Mouse (Mus musculus) gastrocnemius, adult 18-20 months (tissue): ENCODE results near the gene Tmem106c. TPM values are rescaled to one million over a fixed set of nuclear protein-coding genes. Genes with fewer than 3 reads are reported as not detected.

Source experiments
- DNase-seq: peaks from one replicate; pipeline ENCODE4 v3.0.0; 2021; ENCODE audit warnings: low spot score
- total RNA-seq, 2 experiments: library from RNA; stranded (reverse); gene quantifications; 2 replicates each; pipeline ENCODE4 v1.2.3; 2021

Tmem106c gene
- total RNA-seq, 2 experiments from 2014 or later, result 5.8 to 7.4 TPM

GRCm38 (mm10) chr15:97999546-97999945 is 35.5 kb downstream of the Tmem106c start:
- no peak for DNase-seq

DNA sequence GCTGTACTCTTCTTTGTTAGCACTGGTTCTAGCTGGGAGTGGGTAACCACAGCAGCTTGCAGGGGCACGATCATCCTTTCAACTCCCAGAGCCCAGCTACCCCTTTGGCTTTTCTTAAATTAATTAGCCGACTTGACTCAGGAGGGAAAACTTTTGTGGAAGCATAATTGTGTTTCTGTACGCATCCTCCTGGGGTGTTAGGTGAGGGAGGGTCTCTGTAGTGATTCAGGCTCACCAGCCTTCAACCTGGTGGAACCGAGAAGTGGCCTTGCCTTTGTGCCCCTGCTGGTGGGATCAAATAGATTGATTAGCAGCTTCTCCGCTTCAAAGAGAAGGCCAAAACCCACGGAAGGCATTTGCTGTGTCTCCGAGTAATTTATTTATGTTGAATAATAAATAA is 36.0 kb downstream of the Tmem106c start:
- no peak for DNase-seq

GRCm38 (mm10) chr15:98001321-98002112 is 37.5 kb downstream of the Tmem106c start:
- no peak for DNase-seq

- DNase-seq, result no peak
Measured at GRCm38 (mm10) chr15:98002113-98002990, 38.4 kb downstream of the Tmem106c start.

DNA sequence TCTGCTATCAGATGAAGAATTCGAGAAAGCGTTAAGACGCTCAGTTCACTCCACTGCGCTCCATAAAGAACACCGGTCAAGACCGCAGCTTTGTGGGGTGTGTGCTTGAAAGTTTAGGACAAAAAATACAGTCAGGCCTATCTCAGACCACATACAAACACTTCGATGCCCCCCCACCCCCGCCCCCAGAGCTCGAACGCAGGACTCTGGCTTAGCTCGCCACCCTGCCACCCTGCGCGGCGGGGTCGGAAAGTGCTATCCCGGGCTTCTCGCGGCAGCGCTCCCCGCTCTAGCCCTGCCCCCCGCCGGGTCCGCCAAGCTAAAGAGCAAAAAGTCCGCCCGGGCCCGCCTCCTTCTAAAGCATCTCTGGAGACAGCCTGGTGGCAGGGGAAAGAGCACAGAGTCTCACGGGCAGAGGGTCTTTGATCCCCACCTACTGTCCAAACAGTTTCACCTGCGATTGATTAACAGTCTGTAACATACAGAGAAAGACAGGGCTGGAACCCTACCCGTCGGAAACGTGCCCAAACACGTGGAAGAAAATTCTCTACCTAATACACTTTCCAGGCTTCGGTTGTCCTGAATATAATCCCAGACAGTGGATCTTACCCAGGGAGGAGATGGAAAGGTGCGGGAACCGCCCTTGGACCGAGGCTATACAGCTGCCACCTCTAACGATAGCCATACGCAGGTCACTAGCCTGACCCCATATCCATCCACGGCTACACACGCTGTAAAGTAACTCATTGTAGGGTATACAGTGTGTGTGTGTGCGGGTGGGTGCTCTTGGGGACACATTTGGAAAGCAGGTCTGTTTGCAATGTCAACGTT is 39.2 kb downstream of the Tmem106c start:
- no peak for DNase-seq

DNA sequence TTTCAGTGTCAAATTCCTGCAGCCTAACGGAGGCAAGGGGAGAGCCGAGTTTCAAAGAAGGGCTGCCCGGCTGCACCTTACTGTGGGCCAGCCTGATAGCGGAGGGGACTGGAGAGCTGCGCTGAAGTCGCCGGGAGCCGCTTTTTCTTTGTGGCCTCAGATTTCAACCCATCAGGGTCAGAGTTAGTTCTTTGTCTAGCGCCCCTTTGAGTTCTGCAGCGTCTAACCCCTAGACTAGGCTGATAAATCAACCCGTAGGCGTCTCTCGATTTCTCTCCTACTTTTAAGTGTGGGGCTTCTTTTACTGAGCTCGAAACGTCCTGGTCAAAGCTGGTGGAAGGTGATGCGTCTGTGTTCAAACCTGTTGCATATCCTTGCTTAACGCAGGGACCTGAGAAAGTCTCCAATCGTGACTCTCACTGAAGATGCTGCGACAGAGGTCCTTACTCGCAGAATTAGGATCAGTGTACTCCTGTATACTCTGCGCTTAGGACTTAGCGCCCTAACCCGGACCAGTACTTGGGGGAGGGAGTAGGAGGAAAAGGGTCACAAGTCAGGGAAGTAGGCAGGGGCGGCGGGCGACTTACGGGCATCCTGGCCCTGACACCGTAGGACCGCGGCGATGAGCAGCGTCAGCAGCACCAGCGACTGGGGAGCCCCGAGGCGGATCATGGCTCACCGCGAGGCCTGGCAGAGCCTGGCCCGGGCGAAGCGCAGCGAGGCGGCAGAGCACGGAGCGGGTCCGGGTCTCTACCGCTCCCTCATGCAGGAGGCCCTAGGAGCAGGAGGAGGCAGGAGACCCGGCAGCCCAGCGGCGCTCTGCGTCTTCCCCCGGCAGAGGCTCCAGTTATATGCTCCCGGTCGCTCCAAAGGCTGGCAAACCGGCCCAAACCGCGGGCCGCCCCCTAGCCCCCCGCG is 40.1 kb downstream of the Tmem106c start, which contains the start of gene Col2a1:
Gene Col2a1 (minus strand): TSS at position 874 of the 918 bp plus-strand sequence.
- no peak for DNase-seq

DNA sequence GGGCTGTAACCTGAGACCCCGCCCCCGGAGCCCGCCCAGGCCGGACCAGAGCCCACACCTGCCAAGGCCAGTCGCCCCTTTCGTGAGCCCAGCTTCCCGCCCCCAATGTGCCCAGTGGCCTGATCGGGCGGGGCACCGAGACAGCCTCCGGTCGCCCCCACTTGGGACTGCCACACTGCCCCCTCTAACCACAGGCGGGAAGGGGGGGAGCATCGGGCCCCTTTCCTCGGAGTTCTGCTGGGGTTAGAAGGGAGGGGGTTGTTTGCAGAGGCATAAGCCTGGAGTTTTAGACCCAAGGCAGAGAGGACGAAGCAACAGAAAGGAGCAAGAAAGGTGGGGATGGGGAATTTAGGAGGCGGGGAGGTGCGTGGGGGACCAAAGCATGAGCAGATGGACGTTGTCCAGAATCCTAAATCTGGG is 40.8 kb downstream of the Tmem106c start:
- no peak for DNase-seq

DNA sequence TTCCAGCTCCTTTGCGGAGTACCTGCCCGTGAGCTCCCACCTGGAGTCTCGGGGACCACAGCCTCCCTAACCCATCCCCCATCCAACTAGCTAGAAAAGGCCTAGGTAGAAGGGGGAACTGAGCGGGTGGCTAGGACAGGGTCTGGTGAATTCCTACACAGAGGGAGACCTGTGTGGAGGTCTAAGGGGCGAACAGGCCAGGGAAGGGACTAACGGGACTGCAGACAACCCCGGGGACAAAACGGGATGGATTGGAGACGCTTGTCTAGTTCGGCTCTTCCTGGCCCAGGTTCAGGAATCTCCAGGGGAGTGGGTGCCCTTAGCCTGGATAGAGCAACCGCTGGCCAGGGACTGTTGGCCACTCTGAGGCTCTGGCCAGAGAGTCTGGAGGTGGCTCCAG is 41.2 kb downstream of the Tmem106c start:
- DNase-seq, result no peak

- no peak for DNase-seq
Measured at GRCm38 (mm10) chr15:98012810-98013209, 48.8 kb downstream of the Tmem106c start.

DNA sequence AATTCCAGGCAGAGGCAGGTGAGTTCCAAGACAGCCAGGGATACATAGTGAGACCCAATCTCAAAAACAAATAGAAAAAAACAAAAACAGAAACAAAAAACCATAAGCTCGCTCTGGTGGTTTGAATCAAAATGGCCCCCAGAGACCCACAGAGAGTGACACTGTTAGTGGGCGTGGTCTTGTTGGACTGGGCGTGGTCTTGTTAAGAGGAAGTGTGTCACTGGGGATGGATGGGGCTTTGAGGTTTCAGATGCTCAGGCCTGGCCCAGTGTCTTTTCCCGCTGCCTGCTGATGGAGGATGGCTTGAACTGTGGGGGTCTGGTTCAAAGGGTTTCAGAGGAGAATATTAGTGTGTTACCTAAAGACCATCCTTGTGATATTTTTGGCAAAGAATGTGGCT is 53.9 kb downstream of the Tmem106c start:
- no peak for DNase-seq

- no peak for DNase-seq
Measured at GRCm38 (mm10) chr15:98019047-98019446, 55.0 kb downstream of the Tmem106c start.

Other genes starting within 250 kb of the Tmem106c start
- gene Endou, start 232.9 kb upstream of the Tmem106c start, total RNA-seq, result under 1 TPM; 0.34 to 0.45 TPM
- 1 to 10 TPM; 6.6 to 9.0 TPM for gene Rapgef3, start 196.2 kb upstream of the Tmem106c start, total RNA-seq
- gene Slc48a1, start 185.7 kb upstream of the Tmem106c start, total RNA-seq, result 10 to 100 TPM; 45.0 to 48.7 TPM
- 10 to 100 TPM in 1 of 2 experiments, 1 to 10 TPM in 1; 6.2 to 10.3 TPM for gene Hdac7, start 119.7 kb upstream of the Tmem106c start, total RNA-seq
- under 1 TPM; 0.09 TPM for gene Vdr, start 53.6 kb upstream of the Tmem106c start, total RNA-seq
- gene Col2a1, start 40.5 kb downstream of the Tmem106c start, total RNA-seq, result under 1 TPM; 0.19 to 0.37 TPM
- gene Pfkm, start 128.4 kb downstream of the Tmem106c start, total RNA-seq, result 1,000 to 10,000 TPM; 2,870 to 2,899 TPM
- gene Senp1, start 129.5 kb downstream of the Tmem106c start, total RNA-seq, result 1 to 10 TPM; 6.1 to 6.3 TPM
- 100 to 1,000 TPM; 113 to 114 TPM for gene Asb8, start 201.4 kb downstream of the Tmem106c start, total RNA-seq
- not detected for gene Ccdc184, start 203.0 kb downstream of the Tmem106c start, total RNA-seq
- gene Olfr288, start 231.3 kb downstream of the Tmem106c start, total RNA-seq, result not detected